Mouse (Mus musculus): ENCODE data around the gene Fcna.

Fcna gene

DNA sequence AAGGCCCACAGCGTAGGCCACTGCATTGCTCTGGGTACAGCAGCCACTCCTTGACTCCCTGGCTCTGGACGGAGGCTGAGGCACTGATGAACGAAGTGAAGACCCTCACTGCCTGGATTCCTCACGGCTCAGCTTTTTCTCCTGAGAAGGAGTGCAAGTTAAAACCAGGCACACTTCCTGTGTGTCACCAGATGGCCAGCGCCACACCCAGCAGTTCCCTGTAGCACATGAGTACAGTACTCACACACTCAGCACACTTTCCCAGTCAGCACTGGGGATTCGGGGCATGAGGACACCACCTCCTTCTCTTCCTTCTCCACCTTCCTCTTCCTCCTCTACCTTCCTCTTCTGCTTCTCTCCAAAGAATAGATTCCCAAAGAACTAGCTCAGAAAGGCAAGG lies at the start of gene Fcna:
Gene Fcna, minus strand, starts transcription at position 220 of the 400 bp plus-strand sequence.
- in situ Hi-C loops (cut with MseI, MboI) = no loop called here

DNA sequence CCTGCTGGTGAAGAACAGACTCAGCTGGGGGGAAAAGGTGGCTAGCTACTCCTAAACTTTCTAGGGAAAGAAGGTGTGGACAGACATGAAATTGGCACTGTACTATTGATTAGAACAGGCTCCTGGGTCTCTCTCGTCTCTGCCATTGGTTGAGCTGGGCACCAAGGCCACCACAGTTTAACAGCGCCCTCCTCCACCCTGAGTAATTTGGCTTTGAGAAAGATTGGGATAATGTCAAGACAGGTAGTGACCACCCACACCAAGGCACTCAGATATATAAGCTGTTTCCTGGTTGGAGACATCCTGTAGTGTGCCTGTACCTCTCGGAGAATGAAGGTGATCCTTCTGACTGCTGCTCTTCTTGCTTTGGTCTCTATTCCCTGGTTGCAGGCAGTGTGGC lies 48.7 kb upstream of the Fcna start, which contains the start of gene Lcn6:
Gene Lcn6, plus strand, starts transcription at position 301 of the 400 bp plus-strand sequence.
- in situ Hi-C loops (cut with MseI, MboI) = no loop called here

DNA sequence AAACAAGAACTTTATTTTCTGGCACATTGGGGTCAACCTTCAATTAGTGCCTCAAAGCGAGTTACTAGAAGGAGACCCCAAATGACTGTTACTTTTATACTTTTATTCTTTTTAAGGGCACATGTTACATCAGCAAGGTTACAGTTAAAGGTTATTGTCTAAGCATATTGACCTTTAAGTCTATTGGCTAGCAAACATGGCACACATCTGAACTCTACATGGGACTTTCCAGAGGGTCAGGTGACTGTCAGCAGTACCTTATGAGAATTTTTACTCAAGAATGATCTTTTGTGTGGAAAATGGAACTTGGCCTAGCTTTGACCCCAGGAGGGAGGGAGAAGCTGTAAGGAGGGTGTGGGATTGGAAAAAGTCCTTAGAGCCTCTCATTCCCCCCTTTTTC lies 38.7 kb upstream of the Fcna start:
- in situ Hi-C loops (cut with MseI, MboI) = no loop called here

DNA sequence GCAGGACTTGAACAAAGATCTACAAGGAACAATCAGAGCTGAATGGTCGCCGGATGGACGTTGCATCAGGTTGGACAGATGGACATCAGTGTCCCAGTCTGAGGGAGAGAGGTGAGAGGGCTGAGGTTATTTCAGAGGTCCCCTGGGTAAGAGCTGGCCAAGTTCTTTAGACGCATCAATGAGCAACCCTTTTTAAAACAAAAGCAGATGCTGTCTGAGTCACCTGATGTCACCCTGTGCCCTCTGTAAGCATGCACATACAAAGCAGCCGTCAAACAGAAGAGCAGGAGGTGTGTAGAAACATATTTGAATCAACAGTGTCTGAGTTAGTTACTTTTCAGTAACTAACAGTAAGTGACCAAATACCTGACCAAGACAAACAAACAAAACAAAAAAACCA lies 36.3 kb upstream of the Fcna start:
- in situ Hi-C loops (cut with MseI, MboI) = no loop called here

DNA sequence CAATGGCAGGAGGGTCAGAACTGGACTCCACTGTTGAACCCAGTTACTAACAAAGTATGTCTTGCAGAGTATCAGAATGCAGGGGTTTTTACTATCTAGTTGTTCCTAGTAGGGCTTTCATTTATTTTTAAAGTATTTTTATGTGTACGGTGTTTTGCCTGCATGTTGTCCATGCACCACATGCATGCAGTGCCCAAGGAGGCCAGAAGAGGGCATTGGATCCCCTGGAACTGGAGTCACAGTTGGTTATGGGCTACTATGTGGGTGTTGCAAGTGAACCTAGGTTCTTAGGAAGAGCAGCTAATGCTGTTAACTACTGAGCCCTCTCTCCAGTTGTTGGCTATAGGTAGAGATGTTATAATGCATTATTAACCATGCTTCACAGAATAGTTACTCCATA lies 35.7 kb upstream of the Fcna start:
- in situ Hi-C loops (cut with MseI, MboI) = no loop called here

DNA sequence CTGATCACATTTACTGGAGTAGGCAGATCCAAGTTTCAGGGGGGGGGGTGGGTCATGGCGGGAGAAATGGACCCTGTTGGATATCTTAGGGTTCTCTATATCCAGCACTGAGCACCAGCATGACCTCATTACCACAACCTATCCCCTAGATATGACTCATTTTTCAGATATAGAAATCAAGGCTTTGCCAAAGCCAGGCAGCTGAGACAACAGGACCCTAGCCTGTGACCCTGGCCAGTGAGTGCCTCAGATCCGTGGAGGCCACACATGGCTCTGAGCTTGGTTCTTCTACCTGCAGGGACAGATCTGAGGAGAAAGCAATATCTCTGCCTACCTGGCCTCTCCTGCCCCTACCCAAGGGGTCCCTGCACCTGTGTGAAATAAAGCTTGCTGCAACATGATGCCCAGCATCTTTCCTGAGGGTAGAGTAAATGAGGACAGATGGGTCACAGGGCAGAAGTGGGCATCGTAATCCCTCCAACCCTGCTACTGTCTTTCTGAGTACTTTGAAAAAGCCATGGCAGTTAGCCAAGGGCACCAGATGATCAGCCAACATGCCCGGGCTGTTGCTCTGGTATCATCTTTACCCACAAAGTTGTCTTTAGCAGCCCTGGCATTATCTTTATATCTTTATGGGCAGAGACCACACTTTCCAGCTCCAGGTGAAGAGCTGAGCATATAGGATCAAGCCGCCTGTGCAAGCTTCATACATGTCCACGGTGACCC lies 33.6 kb upstream of the Fcna start:
- in situ Hi-C loops (cut with MseI, MboI) = no loop called here

DNA sequence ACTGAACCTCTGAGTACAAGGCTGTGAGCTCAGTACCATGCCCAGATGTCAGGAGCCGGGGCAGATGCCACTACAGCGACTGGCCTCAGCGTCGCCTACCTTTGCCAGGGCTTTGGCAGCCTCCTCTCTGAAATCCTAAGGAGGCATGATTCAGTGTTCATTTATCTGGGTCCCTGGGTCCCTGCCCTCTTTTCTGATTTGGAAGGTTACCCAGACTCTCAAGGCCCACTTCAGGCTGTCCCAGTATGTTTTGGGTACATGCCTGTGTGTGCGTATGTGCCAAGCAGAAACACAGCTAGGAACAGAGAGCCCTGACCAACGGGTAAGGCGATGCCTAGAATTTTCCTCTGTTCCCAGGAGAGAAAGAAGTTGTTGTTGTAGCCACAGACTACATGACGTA lies 32.4 kb upstream of the Fcna start:
- in situ Hi-C loops (cut with MseI, MboI) = no loop called here

DNA sequence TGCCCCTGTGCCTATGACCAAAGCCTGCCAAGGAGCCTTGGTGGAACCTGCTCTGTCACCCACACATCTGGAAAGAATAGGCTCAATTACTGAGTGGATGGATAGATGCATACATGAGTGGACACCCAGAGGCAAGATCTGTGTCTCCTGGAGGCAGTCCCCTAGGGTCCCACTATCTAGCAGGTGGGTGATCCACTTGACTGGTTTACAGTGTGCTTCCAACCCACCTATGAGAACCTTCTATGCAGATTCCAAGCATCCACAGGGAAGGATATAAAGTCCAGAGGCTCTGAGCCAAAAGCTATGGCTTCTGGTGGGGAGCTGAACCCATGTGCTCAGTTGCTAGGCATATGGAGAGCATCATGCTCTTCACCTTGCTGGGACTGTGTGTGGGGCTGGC lies 29.8 kb upstream of the Fcna start, which contains the start of gene Lcn5:
Gene Lcn5, plus strand, starts transcription at position 301 of the 400 bp plus-strand sequence.
- in situ Hi-C loops (cut with MseI, MboI) = no loop called here

DNA sequence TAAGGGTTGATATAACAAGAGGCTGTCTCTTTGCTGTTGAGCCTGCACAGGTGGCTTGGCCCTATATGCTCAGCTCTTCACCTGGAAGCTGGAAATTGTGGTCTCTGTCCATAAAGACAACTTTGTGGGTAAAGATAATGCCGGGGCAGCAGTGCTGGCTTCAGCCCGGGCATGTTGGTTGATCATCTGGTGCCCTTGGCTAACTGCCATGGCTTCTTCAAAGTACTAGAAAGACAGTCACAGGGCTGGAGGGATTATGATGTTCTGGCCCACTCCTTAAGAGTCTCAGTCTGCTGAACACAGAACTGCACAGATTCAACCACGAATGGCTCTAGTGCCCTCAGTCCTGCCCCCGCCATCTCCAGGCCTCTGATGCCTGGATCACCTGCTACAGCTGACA lies 29.4 kb upstream of the Fcna start:
- in situ Hi-C loops (cut with MseI, MboI) = no loop called here

DNA sequence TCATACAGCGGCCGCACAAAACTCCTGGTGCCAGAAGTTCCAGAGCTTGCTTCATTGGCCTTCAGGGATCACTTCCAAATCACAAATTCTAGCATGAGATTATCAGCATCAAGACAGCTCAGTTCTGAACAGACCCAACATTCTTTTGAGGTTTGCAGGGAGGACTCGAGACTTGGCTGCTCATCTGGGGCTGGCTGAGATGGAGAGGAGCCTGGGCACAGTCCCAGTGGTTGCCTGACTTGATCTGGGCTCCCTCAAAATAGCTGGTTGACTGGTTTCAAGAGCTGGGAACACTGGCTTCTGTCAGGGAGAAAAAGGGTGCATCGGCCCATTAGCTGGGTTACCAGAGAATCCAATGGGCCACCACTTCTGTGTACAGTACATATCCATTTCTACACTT lies 28.9 kb upstream of the Fcna start:
- in situ Hi-C loops (cut with MseI, MboI) = no loop called here

DNA sequence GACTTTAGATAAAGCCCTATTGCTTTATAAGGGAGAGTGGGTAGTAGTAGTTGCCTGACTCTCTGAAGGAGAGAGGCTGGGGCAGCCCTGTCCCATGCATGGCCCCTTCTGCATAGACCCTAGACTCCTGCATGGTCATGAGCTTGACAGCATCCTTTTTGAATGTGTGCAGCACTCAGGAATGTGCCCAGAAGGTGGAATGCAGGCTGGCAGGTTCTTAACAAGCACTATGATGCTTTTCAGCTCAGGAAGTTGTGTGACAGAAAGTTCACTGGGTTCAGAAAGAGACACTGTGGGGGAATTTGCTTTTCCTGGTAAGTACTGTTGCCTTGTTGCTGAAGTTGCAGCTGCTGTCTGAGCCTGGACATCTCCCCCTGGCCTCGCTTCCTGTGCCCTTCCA lies 26.7 kb upstream of the Fcna start:
- in situ Hi-C loops (cut with MseI, MboI) = no loop called here

DNA sequence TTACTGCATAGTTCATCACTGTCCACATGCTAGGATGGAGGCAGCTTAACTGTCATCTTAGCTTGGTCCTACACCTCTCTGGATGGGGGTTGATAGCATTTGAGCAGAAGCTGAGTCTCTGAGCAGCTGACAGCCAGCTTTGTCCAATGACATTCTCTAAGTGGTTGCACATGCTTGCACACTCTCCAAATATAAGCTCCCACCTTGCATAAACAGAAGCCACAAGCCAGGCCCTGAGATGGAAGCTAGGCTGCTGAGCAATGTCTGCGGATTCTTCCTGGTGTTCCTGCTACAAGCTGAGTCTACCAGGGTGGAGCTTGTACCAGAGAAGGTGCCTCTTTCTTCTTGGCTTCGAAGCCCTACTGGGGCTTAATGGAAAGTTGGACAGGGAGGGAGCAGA lies 25.1 kb upstream of the Fcna start, which contains the start of gene Lcn8:
Gene Lcn8, plus strand, starts transcription at position 219 of the 400 bp plus-strand sequence.
- in situ Hi-C loops (cut with MseI, MboI) = no loop called here

DNA sequence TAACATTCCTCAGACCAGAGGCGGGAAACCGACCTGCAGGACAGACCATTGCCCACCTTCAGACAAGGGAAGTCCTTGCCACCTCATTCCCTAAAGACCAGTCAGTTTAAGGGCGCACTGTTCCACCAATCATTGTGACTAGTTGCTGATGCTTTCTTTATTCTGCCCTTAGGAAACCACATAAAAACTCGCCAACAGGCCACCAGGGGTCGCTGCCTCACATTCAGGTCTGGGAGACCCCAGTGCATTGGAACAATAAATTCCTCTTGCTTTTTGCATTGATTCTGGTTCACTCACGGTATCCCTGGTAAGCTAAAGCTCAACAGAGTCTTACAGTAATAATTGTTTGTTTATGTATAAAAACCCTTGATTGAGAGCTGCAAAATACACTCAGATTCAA lies 12.1 kb upstream of the Fcna start:
- in situ Hi-C loops (cut with MseI, MboI) = no loop called here

DNA sequence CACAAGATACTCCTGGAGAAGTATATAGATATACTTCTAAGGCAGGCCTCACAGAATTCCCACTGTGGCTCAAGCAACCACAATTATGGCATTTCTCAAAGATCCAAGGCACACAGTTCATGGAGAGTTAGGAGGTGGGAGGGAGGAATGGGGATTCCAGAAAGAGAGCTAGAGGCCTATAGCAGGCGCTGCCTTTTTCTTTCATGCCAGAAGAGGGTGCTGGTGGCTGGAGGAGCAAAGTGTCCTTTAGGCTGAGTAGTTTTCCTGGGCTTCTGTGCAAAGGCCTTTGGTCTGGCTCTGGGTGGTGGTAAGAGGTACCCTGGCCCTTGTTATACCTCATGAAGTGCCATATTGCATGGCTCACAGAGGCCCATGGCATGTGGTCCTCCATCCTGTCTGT lies 6.2 kb upstream of the Fcna start:
- in situ Hi-C loops (cut with MseI, MboI) = no loop called here

DNA sequence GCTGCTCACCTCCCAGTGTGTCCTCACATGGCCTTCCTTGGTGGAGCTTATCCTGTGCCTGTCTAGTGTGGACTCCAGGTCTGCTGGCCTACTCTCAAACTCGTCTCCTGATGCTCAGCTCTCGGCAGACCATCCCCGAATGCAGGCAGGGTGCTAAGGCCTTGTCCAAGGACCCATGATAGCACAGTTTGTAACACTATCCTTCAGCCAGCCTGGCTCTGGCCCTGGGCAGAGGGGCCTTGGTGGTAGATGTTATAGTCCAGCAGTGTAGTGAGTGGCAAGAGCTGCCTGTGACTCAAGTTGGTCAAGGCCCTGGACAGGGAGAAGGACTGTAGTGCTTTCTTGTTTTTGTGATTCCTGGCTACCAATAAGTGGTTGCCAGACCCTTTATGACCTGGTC lies 5.8 kb upstream of the Fcna start:
- in situ Hi-C loops (cut with MseI, MboI) = no loop called here

DNA sequence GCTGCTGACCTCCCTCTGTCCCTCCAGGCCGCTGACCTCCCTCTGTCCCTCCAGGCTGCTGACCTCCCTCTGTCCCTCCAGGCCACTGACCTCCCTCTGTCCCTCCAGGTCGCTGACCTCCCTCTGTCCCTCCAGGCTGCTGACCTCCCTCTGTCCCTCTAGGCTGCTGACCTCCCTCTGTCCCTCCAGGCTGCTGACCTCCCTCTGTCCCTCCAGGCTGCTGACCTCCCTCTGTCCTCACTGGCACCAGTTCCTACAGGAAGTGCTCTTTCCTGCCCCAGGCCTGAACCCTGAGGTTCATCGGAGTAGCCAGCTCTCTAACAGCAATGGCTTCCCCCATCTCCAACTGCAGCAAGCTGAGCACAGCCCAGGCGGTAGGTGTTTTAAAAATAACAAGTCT lies 908 bp upstream of the Fcna start:
- in situ Hi-C loops (cut with MseI, MboI) = no loop called here

DNA sequence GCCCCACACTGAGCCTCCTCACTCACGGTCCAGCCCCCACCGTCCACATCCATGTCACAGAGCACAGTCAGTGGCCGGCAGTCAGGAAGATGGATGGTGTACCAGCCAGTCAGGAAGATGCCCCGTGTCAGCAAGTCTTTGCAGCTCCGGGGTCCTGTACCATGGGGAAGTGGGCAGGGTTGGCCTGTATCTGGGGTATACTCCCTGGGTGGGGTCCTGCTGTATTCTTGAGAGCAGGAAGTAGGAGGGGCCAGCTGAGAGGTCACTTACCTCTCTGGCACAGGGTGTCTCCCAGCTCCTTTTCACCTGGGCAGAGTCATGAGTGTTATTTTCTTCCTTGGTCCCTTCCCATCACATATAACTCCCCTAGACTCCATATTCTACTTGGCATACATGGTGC lies 1.8 kb downstream of the Fcna start:
- in situ Hi-C loops (cut with MseI, MboI) = no loop called here

DNA sequence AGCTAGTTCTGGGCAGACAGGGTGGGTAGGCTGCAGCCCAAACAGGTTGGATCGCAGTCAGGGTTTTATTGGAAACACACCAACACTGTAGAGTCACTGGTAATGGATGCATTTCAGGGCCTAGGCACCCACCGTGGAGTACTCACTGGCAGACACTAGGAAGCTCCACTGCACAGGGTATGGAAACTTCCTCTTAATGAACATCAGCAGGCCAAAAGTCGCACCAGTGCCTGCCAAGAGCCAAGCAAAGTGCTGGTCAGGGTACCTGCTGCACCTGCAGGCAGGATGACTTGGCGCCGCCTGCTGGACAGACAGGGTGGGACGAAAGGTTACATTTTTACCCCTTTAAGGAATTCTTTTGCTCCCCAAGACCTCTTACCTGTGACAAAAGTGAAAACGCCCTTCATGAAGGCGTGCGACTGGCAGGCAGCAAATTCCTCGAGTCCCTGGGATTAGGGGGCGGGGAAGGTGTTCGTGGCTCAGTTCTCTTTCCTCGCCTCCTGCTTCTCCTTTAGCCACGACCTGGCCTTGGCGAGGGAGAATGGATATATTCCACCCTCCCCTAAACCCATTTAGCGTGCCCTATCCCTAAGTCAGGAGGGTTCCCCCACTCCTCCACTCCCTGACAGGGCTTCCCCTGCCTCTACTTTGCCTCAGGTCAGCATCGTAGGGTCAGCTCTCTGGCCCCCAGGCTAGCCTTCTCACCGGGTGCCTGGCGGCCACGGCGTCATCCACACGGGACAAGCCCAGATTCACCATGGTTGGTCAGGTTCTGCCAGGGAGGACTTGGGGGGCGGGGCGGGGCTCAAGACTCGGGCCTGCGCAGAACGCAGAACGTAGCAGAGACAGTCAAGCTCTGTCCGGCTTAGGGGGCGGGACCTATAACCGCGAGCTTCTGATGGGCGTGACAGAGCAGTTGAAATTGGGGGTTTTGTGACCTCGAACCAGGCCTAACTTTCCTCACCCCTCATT lies 6.3 kb downstream of the Fcna start, which contains the start of gene Tmem141:
Gene Tmem141, minus strand, starts transcription at position 777 of the 972 bp plus-strand sequence.
- in situ Hi-C loops (cut with MseI, MboI) = no loop called here

DNA sequence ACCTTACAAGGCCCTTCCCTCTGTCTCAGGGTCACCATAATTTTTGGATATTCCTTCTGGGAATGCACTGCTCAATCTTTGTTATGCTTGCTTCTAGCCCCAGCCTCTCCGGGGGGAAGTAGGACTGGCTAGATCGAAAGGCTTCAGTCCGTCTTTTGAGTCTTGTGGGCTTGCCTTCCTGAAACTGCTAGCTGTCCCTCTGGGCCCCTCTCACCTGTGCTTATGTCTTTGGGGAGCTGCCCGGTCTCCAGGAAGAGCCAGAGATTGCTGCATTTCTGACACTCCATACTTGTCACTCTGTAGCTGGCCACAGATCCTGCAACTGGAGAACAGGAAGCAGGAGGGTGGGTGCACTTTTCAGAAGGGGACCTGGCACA lies 7.0 kb downstream of the Fcna start:
- in situ Hi-C loops (cut with MseI, MboI) = no loop called here

DNA sequence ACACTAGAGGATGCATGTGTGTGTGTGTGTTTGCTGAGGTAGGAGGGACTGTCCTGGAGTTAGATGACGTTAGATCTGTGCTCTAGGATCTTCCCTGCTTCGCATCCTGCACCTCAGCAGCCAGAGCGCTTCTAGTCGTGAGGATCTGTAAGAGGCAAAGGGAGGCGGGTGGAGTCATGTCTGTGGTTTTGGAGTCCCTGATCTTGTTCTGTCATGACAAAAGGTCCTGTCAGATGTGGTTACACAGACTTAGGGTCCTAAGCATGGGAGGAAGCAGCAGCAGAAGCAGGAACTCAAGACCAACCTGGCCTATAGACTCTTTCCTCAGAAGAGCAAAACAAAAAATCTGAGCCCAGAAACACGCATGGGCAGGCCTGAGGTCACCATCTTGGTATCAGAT lies 7.4 kb downstream of the Fcna start:
- in situ Hi-C loops (cut with MseI, MboI) = no loop called here

DNA sequence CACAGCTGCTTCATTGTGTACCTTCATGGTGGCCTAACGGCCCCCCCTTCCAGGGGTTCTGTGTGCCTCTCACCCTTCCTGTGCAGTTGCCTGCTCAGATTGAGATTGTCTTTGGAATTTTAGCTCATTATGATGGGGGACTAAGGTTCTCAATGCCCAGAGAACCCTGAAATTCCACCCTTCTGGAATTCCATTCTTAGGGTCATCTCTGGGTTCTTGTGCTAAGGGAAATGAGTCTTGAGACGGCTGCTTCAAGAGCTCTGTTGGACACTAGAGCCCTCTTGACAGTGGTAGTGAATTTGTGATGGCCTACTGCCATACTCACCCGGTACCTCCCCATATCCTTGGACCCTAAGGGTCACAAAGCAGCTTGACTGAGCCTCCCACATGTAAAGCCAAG lies 10.3 kb downstream of the Fcna start, which contains the start of gene Ccdc183:
Gene Ccdc183, minus strand, starts transcription at position 101 of the 400 bp plus-strand sequence.
- in situ Hi-C loops (cut with MseI, MboI) = no loop called here

DNA sequence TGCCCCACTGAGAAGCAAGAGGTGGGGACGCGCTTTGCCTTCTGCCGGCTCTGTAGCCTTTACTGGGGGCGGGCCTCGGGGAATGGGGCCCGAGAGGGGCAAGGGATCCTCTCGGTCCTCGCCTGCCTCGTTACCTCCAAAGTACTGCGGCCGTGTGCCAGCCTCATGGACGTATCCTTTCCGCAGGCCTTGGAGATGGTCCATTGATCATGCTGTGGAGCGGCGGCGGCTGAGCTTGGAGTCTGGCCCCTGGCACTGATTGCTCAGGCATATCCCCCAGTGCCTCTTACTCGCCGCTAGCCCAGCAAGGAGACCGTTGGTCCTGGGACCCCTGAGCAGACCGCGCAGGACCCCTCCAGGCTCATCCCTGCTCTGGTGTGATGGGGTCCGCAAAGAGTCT lies 11.4 kb downstream of the Fcna start:
- in situ Hi-C loops (cut with MseI, MboI) = no loop called here

DNA sequence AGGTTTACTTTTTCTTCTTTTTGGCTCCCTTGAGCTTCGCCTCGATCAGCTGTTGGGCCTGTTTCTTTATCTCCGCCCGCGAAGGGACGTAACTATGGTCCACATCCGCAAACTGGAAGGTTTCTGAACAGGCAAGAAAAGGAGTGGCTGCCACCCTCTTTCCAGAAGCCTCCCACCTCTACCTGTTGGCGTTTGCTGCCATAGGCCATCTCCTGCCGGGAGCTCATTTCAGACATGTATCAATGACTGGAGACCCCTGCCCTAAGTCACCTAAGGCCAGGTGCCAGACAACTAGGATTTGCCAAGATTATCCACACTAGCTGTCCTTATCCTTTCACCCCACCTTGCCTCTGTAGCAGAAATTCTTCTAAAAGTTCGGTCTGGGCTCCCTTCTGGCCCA lies 19.2 kb downstream of the Fcna start:
- in situ Hi-C loops (cut with MseI, MboI) = no loop called here
